Mouse (Mus musculus) thymus, postnatal 10 days (tissue): ENCODE measurements around the gene Ankrd33.
A peak's percentile ranks its signal among the peaks of the same experiment; 100 is the strongest.

Experiments used
- DNase-seq, 2 experiments: peaks; one replicate each; pipeline ENCODE4 v3.0.0; 2021; ENCODE audit warnings: low spot score in 2 of 2

Ankrd33 gene

DNA sequence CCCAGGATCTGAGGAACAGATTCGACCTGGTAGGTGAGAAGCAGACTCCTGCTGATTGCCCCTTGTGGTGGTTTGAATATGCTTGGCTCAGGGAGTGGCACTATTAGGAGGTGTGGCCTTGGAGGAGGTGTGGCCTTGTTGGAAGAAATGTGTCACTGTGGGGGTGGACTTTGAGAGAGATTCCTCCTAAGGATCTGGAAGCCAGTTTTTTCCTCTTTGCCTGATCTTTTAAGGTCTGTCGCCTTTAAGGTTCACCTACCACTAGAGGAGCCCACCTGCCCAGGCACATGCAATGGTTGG is 6.7 kb downstream of the Ankrd33 start:
- no peak for DNase-seq

- no peak for DNase-seq
Measured at GRCm38 (mm10) chr15:101123202-101123601, 7.6 kb downstream of the Ankrd33 start.

- DNase-seq, result no peak
Measured at GRCm38 (mm10) chr15:101125561-101125960, 10.0 kb downstream of the Ankrd33 start.

DNA sequence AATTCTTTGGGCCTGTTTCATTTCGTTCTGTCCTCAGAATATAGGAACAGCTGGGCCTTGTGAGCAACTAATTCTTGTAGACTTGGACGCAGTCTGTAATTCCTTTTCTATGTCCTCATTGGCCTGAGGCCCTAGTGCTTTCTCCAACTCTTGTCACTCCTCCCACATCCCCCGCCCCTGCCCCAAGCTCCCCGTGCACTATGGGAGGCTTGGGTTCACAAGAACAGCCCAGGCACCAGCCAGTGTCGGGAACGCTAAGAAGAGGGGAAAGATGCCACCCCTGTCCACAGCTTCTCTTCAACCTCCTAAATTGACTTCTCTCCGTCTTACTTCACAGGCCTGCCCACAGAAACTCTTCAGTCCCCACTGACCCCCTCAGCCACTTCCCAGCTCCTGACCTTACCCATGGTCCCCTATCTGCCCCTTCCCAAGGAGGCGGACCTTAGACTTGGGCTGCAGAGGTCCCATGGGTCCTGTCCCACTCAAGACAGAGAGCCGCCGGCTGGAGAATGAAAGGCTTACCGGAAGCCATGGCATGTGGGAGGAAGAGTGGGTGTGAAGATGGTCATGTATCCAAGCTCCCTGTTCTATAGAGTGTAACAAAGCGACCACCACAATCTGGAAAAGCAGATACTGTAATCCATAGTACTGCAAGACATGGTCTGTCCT is 11.5 kb downstream of the Ankrd33 start:
- no peak for DNase-seq

DNA sequence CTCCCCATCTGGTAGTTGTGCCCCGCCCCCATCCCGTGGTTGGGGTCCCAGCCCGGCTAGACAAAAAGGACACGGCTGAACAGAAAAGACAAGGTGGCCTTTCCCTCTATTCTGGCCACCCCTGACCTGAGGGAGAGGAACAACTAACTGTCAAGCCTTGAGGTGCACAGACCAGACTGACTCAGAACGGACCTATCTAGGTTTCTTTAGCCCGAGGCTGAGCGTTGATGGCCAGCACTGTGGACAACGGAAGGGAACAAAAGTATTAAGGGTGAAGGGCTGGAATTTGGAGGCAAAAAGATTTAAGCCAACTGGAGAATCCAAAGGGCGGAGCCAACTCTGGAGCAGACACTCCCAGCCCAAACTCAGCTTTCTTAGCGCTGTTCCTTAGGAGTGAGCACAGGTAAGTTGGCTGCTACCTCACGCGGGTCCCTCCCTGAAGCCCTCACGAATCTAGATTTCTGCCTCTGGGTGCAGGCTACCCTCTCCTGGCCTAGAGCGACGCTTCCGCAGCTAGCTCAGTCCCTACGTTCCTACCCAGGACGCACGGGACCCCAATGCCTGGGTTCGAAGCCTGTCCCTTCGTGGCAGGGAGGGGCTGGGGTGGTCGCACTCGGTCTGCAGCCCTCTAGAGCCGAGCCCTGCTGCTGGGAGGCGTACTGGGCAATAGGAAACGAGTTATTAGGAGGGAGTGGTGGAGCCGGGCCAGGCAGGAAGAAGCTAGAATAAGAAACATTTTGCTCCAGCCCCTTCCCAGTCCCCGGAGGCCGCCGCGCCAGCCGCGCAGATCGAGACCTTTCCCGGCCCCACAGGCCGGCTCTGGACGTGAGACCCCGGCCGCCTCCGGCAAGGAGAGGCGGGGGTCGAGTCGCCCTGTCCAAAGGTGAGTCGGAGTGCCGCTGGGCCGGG is 12.9 kb downstream of the Ankrd33 start, which contains the start of gene Acvrl1:
Gene Acvrl1 (plus strand): TSS at position 342 of the 909 bp plus-strand sequence.
- DNase-seq, result no peak

- DNase-seq, result no peak
Measured at GRCm38 (mm10) chr15:101129412-101129811, 13.9 kb downstream of the Ankrd33 start.

GRCm38 (mm10) chr15:101131498-101131897 is 15.9 kb downstream of the Ankrd33 start:
- no peak for DNase-seq

- DNase-seq, result no peak
Measured at GRCm38 (mm10) chr15:101132041-101132440, 16.5 kb downstream of the Ankrd33 start.

GRCm38 (mm10) chr15:101132761-101133160 is 17.2 kb downstream of the Ankrd33 start:
- no peak for DNase-seq

GRCm38 (mm10) chr15:101133993-101134704 is 18.6 kb downstream of the Ankrd33 start:
- DNase-seq, result no peak

DNA sequence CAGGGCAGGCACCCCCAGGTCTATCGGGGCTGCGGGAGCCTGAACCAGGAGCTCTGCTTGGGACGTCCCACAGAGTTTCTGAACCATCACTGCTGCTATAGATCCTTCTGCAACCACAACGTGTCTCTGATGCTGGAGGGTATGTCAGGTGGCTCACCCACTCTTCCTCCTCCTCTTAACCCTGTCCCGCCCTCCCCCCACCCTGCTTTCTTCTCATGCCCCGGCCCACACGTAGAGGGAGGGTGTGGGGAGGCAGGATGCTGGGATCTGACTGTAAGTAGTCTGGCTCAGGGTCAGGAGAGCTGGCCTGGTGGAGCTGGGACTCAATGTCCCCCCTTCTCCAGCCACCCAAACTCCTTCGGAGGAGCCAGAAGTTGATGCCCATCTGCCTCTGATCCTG is 19.9 kb downstream of the Ankrd33 start:
- DNase-seq, result peak in 1 of 2 experiments; percentile 34

GRCm38 (mm10) chr15:101137455-101137854 is 21.9 kb downstream of the Ankrd33 start:
- DNase-seq, result no peak

DNA sequence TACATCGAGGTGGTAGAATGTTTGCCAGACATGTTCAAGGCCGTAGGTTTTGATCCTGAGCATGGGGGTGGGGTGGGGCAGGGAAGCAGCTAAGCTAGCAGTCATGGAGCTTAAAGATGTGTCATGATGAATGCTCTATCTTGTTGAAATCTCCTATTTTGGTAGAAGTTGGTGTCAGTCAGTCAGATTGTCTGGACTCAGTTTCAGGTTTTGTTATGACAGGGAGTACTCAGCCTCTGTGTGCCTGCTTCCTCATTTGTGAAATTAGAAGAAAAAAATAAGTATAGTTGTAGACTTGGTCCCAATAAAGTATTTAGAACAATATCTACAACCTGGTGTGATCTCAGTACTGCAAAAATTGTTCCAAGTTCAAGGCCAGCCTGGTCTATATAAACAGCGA is 23.1 kb downstream of the Ankrd33 start:
- no peak for DNase-seq

- no peak for DNase-seq
Measured at GRCm38 (mm10) chr15:101139885-101140284, 24.3 kb downstream of the Ankrd33 start.

DNA sequence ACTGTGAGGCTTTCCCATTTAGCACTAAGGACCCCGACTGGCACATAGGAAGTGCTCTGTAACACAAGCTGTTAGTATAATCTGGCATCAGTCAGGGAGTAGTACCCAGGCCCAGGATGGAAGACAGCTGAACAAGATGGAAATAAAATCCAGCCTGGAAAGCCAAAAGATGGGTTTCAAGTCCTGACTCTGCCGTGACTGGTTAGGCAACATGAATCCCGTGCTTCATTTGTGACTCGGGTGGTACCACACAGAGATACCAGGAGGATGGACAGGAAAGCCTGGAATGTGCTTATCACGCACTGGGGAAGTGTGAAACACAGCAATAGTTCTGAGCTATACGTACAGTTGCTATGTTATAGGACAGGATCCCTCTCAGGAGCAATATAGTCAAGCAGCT is 25.0 kb downstream of the Ankrd33 start:
- DNase-seq, result no peak

DNA sequence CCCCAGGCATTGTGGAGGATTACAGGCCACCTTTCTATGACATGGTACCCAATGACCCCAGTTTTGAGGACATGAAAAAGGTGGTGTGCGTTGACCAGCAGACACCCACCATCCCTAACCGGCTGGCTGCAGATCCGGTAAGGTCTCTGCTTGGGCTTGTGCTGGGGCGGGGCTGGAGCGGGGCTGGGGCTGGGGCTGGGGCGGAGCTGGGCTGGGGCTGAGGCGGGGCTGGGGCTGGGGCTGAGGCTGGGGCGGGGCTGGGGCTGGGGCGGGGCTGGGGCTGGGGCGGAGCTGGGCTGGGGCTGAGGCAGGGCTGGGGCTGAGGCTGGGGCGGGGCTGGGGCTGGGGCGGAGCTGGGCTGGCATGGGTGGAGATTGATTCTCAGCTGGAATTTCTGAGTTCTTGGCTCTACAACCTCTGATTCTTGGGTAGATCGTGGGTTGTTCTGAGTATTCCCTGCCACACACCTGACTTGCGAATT is 25.5 kb downstream of the Ankrd33 start:
- peak; percentile 54 to 55 for DNase-seq

DNA sequence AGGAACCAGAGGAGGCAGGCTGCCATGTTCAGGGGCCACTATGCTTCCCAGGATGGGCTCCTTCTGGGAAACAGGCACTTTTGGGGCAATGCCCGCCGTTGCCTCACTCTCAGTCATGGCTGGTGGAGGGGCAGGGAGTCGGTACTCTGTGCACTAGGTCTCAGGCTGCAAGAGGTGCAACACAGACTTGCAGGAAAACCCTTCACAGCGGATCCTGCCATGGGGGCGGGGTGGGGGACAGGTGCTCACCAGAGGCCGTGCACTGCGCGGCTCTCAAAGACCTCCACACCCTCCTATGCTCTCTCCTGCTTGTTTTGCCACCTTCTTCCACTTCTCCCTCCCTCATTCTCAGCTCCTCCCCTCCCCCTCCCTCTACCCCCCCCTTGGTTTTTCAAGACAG is 27.1 kb downstream of the Ankrd33 start:
- DNase-seq, result no peak

DNA sequence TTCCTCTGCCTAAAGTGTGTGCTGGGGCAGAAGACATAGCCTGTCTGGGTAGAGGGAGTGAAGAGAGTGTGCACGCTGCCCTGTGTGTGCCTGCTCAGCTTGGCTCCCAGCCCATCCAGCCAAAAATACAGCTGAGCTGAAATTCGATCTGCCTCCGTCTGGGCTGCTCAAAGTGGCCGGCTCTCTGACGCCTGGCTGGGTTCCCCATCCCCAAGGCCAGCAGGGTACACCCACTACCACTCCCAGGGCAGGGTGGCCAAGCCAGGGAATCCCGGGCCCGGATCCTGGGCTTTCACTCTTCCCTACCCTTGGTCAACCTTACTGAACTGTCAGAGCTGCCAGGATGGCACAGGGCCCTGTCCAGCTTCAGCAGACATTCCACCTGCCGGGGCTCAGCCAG is 27.9 kb downstream of the Ankrd33 start:
- no peak for DNase-seq

DNA sequence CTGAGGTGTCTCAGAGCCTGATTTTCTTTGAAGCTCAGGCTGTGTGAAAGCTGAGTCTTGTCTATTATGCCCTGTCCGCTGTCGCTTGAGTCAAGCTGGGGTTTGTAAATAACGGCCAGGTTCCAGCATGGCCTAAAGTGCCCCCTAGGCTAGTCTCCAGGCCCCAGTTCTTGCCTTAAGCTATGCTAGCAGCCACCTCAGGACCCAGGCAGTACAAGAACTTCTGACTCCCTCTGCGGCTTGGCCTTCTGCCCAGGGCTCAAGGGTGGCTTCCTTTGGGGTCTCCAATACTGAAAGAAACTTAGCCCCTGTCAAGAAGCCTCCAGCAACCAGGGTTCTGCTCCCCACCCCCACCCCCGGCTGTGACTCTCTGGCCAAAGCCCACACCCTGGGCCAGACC is 28.6 kb downstream of the Ankrd33 start:
- DNase-seq, result no peak

DNA sequence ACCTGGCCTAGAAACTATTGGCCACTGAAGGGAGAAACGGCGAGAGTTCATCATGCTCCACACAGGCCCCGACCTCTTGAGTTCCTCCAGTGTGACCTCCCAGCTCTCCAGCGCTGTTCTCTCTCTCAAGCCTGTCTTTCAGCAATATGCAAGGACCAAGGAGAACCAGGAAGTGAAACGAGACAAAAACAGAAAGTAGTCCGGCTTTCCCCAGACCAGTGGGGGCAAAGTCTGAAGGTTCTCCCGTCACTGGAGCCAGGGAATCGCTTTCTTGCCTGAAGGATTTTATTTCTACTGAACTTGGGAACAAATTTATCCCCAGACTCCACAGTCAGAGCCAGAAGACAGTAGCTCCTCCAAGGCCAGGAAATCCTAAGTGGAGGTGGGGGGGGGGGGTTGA is 29.2 kb downstream of the Ankrd33 start:
- DNase-seq, result no peak

GRCm38 (mm10) chr15:101145424-101146099 is 30.0 kb downstream of the Ankrd33 start:
- peak; percentile 91 to 93 for DNase-seq
